Mouse (Mus musculus): ENCODE measurements around the gene Slamf9. TPM values are rescaled to one million over a fixed set of nuclear protein-coding genes. Genes with fewer than 3 reads are reported as not detected.
A peak's percentile ranks its signal among the peaks of the same experiment; 100 is the strongest.

Gene Slamf9
- polyA plus RNA-seq, 2 experiments: 0.49 to 0.51 TPM

DNA sequence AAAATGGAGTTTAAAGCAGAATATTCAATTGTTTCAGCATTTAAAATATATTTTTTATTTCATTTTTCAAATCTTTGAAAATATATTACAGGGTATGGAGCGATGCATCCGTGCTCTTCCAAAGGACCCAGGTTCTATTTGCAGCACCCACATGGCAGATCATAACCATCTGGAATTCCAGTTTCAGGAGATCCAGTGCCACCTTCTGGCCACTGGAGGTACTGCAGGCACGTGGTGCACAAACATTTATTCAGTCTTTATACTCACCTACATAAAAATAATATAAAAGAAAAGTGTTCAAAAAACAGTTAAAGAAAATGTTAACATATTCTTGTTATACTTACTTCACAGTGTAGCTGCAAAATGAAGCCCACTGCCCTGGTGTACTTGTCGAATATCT is 42.9 kb downstream of the Slamf9 start:
- DNase-seq (ENCODE audit: low spot score) (no peak), ATAC-seq (ENCODE audit: low FRiP score, low read depth) (no peak)
- no peaks in the 10 kb centered on the region for H3K27me3 ChIP-seq (ENCODE audit: control insufficient read depth, insufficient read depth, low read length)
- 75% methylated on average over 4 of the region's 4 CpGs for WGBS
- H3K9ac ChIP-seq (ENCODE audit: low read depth, low read length, severe bottlenecking): no peak overlapping the region
- no peaks in the 10 kb centered on the region for H3K9me3 ChIP-seq (ENCODE audit: control insufficient read depth, low read length)
- no peak overlapping the region for H3K4me3 ChIP-seq (replicated peaks; ENCODE audit: low read length)
- no peaks in the 10 kb centered on the region for H3K36me3 ChIP-seq (ENCODE audit: control insufficient read depth, insufficient read depth, low read length)
- no peak overlapping the region for H3K4me2 ChIP-seq (replicated peaks; ENCODE audit: low read depth, low read length, severe bottlenecking)
- TF ChIP-seq POLR2A (IDR thresholded peaks at IDR 0.05; ENCODE audit: borderline replicate concordance, extremely low read depth, insufficient read depth, insufficient read length): no peak
- peaks cover 15% of the 10 kb centered on the region for H3K4me1 ChIP-seq (ENCODE audit: control insufficient read depth, insufficient read depth, low read length)
- no peak overlapping the region for H3K27ac ChIP-seq (replicated peaks; ENCODE audit: low read depth, low read length)

DNA sequence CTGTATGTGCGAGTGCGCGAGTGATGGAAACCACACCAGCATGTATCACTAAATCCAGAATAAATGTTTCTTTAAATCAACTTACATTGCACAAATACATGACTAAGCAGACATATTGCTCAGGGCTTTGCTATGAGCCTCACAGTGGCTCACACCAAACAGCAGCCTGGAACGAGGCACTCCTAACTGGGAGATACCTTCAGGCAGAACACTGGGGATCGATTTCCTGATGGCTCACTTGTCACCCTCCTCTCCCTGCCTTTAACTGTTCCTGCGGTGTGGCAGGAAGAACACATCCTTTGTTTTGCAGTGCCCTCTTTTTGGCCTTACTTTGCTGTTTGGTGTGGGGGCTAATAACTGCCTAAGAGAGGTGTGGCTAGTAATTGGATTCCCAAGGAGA is 44.5 kb downstream of the Slamf9 start:
- no peaks in the 10 kb centered on the region for H3K9me3 ChIP-seq (ENCODE audit: control insufficient read depth, low read length)
- H3K36me3 ChIP-seq (ENCODE audit: control insufficient read depth, insufficient read depth, low read length): no peaks in the 10 kb centered on the region
- DNase-seq (ENCODE audit: low spot score) (no peak), ATAC-seq (ENCODE audit: low FRiP score, low read depth) (no peak)
- no peak overlapping the region for H3K9ac ChIP-seq (ENCODE audit: low read depth, low read length, severe bottlenecking)
- no peak for TF ChIP-seq POLR2A (IDR thresholded peaks at IDR 0.05; ENCODE audit: borderline replicate concordance, extremely low read depth, insufficient read depth, insufficient read length)
- 63% methylated on average over 6 of the region's 6 CpGs for WGBS
- no peaks in the 10 kb centered on the region for H3K27me3 ChIP-seq (ENCODE audit: control insufficient read depth, insufficient read depth, low read length)
- H3K4me3 ChIP-seq (replicated peaks; ENCODE audit: low read length): no peak overlapping the region
- H3K4me2 ChIP-seq (replicated peaks; ENCODE audit: low read depth, low read length, severe bottlenecking): no peak overlapping the region
- H3K4me1 ChIP-seq (ENCODE audit: control insufficient read depth, insufficient read depth, low read length): peaks cover 9% of the 10 kb centered on the region
- H3K27ac ChIP-seq (replicated peaks; ENCODE audit: low read depth, low read length): no peak overlapping the region

DNA sequence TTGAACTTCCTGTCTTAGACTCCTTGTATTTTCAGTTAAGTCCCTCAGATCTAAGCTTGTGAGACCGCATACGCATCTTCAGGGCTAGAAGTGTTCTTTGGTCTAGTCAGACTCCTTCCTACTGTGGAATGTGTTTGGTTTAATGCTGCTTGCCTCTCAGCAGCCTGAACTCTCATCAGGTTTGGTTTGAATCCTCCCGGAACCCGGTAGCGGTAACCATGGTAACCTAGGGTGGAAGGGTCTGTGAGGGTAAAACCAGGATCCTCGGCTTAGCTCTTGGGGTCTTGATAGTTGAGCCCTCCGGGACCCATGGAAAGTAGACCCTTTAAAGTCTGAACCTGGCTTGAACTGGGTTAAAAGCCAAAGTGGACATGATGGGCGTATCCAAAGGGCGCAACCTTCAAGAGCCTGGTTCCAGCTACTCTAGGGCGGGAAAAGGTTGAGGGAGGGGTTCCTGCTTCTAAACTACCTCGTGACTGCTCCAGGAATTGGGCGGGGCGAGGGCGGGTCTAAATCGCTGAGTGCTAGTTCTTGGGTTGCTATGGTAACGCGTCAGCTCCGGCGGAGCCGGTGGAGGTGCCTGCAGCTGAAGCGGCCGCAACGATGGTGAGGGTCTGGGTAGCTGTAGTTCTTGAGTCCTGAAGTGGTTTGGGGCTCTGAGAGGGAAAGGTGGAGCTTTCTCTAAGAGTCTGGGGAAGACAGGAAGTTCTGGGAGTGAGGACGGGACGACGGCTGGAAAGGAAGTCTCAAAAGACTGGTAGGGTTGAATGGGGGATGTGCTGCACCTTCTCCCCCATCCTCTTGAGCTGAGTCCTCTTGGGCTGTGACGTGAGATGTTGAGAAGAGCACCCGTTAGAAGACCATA is 45.6 kb downstream of the Slamf9 start, which contains the start of gene Cfap45:
Gene Cfap45, plus strand, starts transcription at position 226 of the 865 bp plus-strand sequence.
- peak within 1 kb of the TSS; percentile 17; the same call in 1 of the 2 replicates for H3K9ac ChIP-seq (ENCODE audit: low read depth, low read length, severe bottlenecking)
- 7% methylated on average over 28 of the region's 28 CpGs for WGBS
- peak within 1 kb of the TSS; percentile 26 for H3K4me3 ChIP-seq (replicated peaks; ENCODE audit: low read length)
- ATAC-seq (ENCODE audit: low FRiP score, low read depth): peak; percentile 91
- TF ChIP-seq POLR2A (IDR thresholded peaks at IDR 0.05; ENCODE audit: borderline replicate concordance, extremely low read depth, insufficient read depth, insufficient read length): no peak
- H3K4me2 ChIP-seq (replicated peaks; ENCODE audit: low read depth, low read length, severe bottlenecking): peak within 1 kb of the TSS; percentile 48
- no peaks in the 10 kb centered on the region for H3K27me3 ChIP-seq (ENCODE audit: control insufficient read depth, insufficient read depth, low read length)
- no peaks in the 10 kb centered on the region for H3K36me3 ChIP-seq (ENCODE audit: control insufficient read depth, insufficient read depth, low read length)
- H3K4me1 ChIP-seq (ENCODE audit: control insufficient read depth, insufficient read depth, low read length): peaks cover 17% of the 10 kb centered on the region
- H3K27ac ChIP-seq (replicated peaks; ENCODE audit: low read depth, low read length): no peak within 1 kb of the TSS
- no peaks in the 10 kb centered on the region for H3K9me3 ChIP-seq (ENCODE audit: control insufficient read depth, low read length)
- DNase-seq (ENCODE audit: low spot score): peak; percentile 94

DNA sequence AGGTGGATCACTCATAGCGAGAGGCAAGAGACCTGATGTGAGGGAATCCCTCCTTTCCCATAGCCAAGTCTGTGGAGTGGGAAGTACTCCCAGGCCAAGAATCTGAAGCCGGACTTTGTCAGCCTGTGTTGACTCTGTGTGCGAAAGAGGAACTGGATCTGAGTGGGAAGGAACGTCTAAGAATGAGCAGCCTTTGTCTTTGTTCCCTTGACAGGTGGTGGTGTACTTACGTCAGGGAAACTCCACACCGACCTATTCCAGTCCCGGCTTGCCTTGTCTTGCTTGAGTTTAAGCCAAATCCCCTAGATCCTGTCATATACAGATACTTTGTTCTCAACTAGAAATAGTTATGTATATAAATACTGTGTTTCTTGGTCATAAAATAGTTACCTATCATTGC is 47.4 kb downstream of the Slamf9 start:
- Histone ChIP-seq H3K4me1 (ENCODE audit: control insufficient read depth, insufficient read depth, low read length) (peaks cover 17% of the 10 kb centered on the region), H3K9ac (ENCODE audit: low read depth, low read length, severe bottlenecking) (no peak overlapping the region), H3K27ac (replicated peaks; ENCODE audit: low read depth, low read length) (no peak overlapping the region), H3K4me2 (replicated peaks; ENCODE audit: low read depth, low read length, severe bottlenecking) (no peak overlapping the region), H3K27me3 (ENCODE audit: control insufficient read depth, insufficient read depth, low read length) (no peaks in the 10 kb centered on the region), H3K36me3 (ENCODE audit: control insufficient read depth, insufficient read depth, low read length) (no peaks in the 10 kb centered on the region), H3K9me3 (ENCODE audit: control insufficient read depth, low read length) (no peaks in the 10 kb centered on the region), H3K4me3 (replicated peaks; ENCODE audit: low read length) (no peak overlapping the region)
- WGBS: 67% methylated on average over 7 of the region's 7 CpGs
- TF ChIP-seq POLR2A (IDR thresholded peaks at IDR 0.05; ENCODE audit: borderline replicate concordance, extremely low read depth, insufficient read depth, insufficient read length): no peak
- DNase-seq (ENCODE audit: low spot score) (no peak), ATAC-seq (ENCODE audit: low FRiP score, low read depth) (no peak)

DNA sequence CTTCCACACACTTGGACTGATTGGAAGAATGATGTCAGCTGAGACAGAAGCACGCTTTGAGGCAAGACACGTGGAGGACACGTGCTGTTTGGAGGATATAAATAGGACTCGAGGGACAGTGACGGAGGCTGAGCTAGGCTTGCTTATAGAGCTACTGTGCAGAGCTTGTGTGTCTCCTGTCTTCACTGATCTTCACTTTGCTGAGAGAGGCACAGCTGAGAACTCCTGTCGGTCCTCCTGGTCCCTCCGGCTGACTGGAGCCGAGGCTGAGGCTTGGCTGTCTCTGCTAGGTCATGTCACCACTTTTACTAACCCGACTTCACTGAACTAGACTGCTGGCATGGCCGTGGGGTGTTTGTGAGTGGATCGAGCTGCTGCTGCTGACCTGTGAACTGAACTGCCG is 48.5 kb downstream of the Slamf9 start:
- Histone ChIP-seq H3K9me3 (ENCODE audit: control insufficient read depth, low read length) (no peaks in the 10 kb centered on the region), H3K27me3 (ENCODE audit: control insufficient read depth, insufficient read depth, low read length) (no peaks in the 10 kb centered on the region), H3K4me2 (replicated peaks; ENCODE audit: low read depth, low read length, severe bottlenecking) (no peak overlapping the region), H3K4me1 (ENCODE audit: control insufficient read depth, insufficient read depth, low read length) (peaks cover 17% of the 10 kb centered on the region), H3K27ac (replicated peaks; ENCODE audit: low read depth, low read length) (no peak overlapping the region), H3K36me3 (ENCODE audit: control insufficient read depth, insufficient read depth, low read length) (no peaks in the 10 kb centered on the region), H3K9ac (ENCODE audit: low read depth, low read length, severe bottlenecking) (no peak overlapping the region), H3K4me3 (replicated peaks; ENCODE audit: low read length) (no peak overlapping the region)
- DNase-seq (ENCODE audit: low spot score) (no peak), ATAC-seq (ENCODE audit: low FRiP score, low read depth) (no peak)
- TF ChIP-seq POLR2A (IDR thresholded peaks at IDR 0.05; ENCODE audit: borderline replicate concordance, extremely low read depth, insufficient read depth, insufficient read length): no peak
- 52% methylated on average over 12 of the region's 12 CpGs for WGBS

All from limb, embryonic 14.5 days (tissue).